Mouse (Mus musculus) stomach, embryonic 16.5 days (tissue): ENCODE results near the gene Cep68. TPM values are rescaled to one million over a fixed set of nuclear protein-coding genes. Genes with fewer than 3 reads are reported as not detected.
A peak's percentile ranks its signal among the peaks of the same experiment; 100 is the strongest.

Experiments
- ATAC-seq: fragments of 200-750 bp; cut with Nextera tagmentation; 2 replicates; pipeline ENCODE4 v1.8.0; 2017; ENCODE audit warnings: moderate number of reproducible peaks, moderate TSS enrichment; ENCODE audit not compliant: insufficient read depth, low FRiP score
- H3K27ac ChIP-seq: fragments of 300-500 bp; sonication (generic); 2 replicates; pipeline ENCODE4 v1.5.1; 2014; ENCODE audit warnings: low read length
- H3K27me3 ChIP-seq: fragments of 300-500 bp; sonication (generic); 2 replicates; pipeline ENCODE4 v1.6.1; 2014; ENCODE audit warnings: low read length, control low read depth, mixed read lengths; ENCODE audit not compliant: control insufficient read depth, insufficient read depth
- H3K36me3 ChIP-seq: fragments of 300-500 bp; sonication (generic); 2 replicates; pipeline ENCODE4 v1.6.1; 2014; ENCODE audit warnings: low read length; ENCODE audit not compliant: control insufficient read depth, insufficient read depth
- H3K4me1 ChIP-seq: fragments of 300-500 bp; sonication (generic); 2 replicates; pipeline ENCODE4 v1.6.1; 2014; ENCODE audit warnings: low read length, control low read depth, mixed read lengths; ENCODE audit not compliant: control insufficient read depth, insufficient read depth
- H3K4me2 ChIP-seq: fragments of 300-500 bp; sonication (generic); 2 replicates; pipeline ENCODE4 v1.6.1; 2014; ENCODE audit warnings: low read depth, low read length, mixed read lengths
- H3K4me3 ChIP-seq: fragments of 300-500 bp; sonication (generic); replicated peaks from 2 replicates; pipeline ENCODE4 v1.5.1; 2014; ENCODE audit warnings: mild to moderate bottlenecking, low read length
- H3K9ac ChIP-seq: fragments of 300-500 bp; sonication (generic); 2 replicates; pipeline ENCODE4 v1.6.1; 2014; ENCODE audit warnings: low read length
- H3K9me3 ChIP-seq: fragments of 300-500 bp; sonication (generic); replicated peaks from 2 replicates; pipeline ENCODE4 v1.6.1; 2016; ENCODE audit warnings: low read length, control low read depth; ENCODE audit not compliant: control insufficient read depth
- WGBS: fragments of 180-500 bp; shearing (Covaris S2); extraction: QIAGEN DNeasy Blood & Tissue Kit; methylation state at CpG from one replicate; pipeline ENCODE4 v1.1.7; 2014; 5-methylcytosine and 5-hydroxymethylcytosine counted together
- polyA plus RNA-seq: library from polyadenylated mRNA; unstranded; fragments of >200 nt; fragmentation: Nextera tagmentation; extraction: Ambion mirVana; gene quantifications from 2 replicates; pipeline ENCODE4 v1.2.1, GENCODE M21; 2015

The Cep68 gene
- polyA plus RNA-seq, 1 experiment from 2014 or later, result 25.6 TPM

DNA sequence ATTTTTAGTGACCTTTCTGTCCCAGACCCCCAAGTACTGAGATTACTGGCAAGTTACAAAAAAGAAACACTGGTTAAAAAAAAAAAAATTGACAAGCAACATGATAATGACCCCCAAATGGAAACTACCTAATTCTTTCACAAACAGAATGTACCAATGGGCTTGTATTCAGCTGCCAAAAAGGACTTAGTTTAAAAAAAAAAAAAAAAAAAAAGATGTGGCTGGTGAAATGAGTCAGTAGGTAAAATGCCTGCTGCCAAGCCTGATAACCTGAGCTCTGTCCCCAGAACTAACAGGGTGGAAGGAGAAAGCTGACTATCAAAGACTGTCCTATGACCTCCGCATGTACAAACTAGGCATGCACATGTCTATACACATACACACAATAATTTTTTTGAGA lies 32.0 kb downstream of the Cep68 start:
- no peak for ATAC-seq
- Histone ChIP-seq H3K27me3 (no peaks in the 10 kb centered on the region), H3K4me3 (no peak overlapping the region), H3K36me3 (peaks cover 28% of the 10 kb centered on the region), H3K4me1 (no peaks in the 10 kb centered on the region), H3K9ac (no peak overlapping the region), H3K27ac (no peak overlapping the region), H3K9me3 (no peaks in the 10 kb centered on the region), H3K4me2 (no peak overlapping the region)
- 94% methylated on average over 1 of the region's 1 CpGs for WGBS

- H3K27me3 ChIP-seq, result no peaks in the 10 kb centered on the region
- H3K9me3 ChIP-seq, result no peaks in the 10 kb centered on the region
- 85% methylated on average over 4 of the region's 4 CpGs for WGBS
- H3K27ac ChIP-seq, result no peak overlapping the region
- no peak overlapping the region for H3K9ac ChIP-seq
- H3K4me1 ChIP-seq, result no peaks in the 10 kb centered on the region
- H3K36me3 ChIP-seq, result peaks cover 28% of the 10 kb centered on the region
- no peak overlapping the region for H3K4me2 ChIP-seq
- ATAC-seq, result no peak
- no peak overlapping the region for H3K4me3 ChIP-seq
Observed at GRCm38 (mm10) chr11:20216415-20216814, 32.8 kb downstream of the Cep68 start.

GRCm38 (mm10) chr11:20214779-20215178 lies 34.5 kb downstream of the Cep68 start:
- no peak for ATAC-seq
- peaks cover 25% of the 10 kb centered on the region for H3K36me3 ChIP-seq
- H3K9me3 ChIP-seq, result no peaks in the 10 kb centered on the region
- 100% methylated on average over 1 of the region's 1 CpGs for WGBS
- H3K9ac ChIP-seq, result no peak overlapping the region
- peaks cover 4% of the 10 kb centered on the region for H3K4me1 ChIP-seq
- H3K27ac ChIP-seq, result no peak overlapping the region
- H3K4me2 ChIP-seq, result no peak overlapping the region
- no peak overlapping the region for H3K4me3 ChIP-seq
- no peaks in the 10 kb centered on the region for H3K27me3 ChIP-seq

- no peak overlapping the region for H3K9ac ChIP-seq
- H3K36me3 ChIP-seq, result peaks cover 20% of the 10 kb centered on the region
- H3K27me3 ChIP-seq, result no peaks in the 10 kb centered on the region
- 67% methylated on average over 2 of the region's 2 CpGs for WGBS
- H3K4me3 ChIP-seq, result no peak overlapping the region
- H3K9me3 ChIP-seq, result no peaks in the 10 kb centered on the region
- no peak overlapping the region for H3K4me2 ChIP-seq
- no peak overlapping the region for H3K27ac ChIP-seq
- peaks cover 7% of the 10 kb centered on the region for H3K4me1 ChIP-seq
- no peak for ATAC-seq
Observed at GRCm38 (mm10) chr11:20211838-20212237, 37.4 kb downstream of the Cep68 start.

GRCm38 (mm10) chr11:20207589-20207988 lies 41.6 kb downstream of the Cep68 start:
- Histone ChIP-seq H3K9ac (no peak overlapping the region), H3K36me3 (no peaks in the 10 kb centered on the region), H3K9me3 (no peaks in the 10 kb centered on the region), H3K4me1 (peaks cover 28% of the 10 kb centered on the region), H3K4me2 (no peak overlapping the region), H3K4me3 (no peak overlapping the region), H3K27me3 (no peaks in the 10 kb centered on the region), H3K27ac (no peak overlapping the region)
- ATAC-seq, result no peak
- WGBS, result 60% methylated on average over 2 of the region's 2 CpGs

- no peaks in the 10 kb centered on the region for H3K36me3 ChIP-seq
- no peak for ATAC-seq
- no peak overlapping the region for H3K27ac ChIP-seq
- 35% methylated on average over 2 of the region's 2 CpGs for WGBS
- H3K9ac ChIP-seq, result no peak overlapping the region
- H3K4me1 ChIP-seq, result peaks cover 28% of the 10 kb centered on the region
- no peaks in the 10 kb centered on the region for H3K9me3 ChIP-seq
- no peaks in the 10 kb centered on the region for H3K27me3 ChIP-seq
- no peak overlapping the region for H3K4me2 ChIP-seq
- H3K4me3 ChIP-seq, result no peak overlapping the region
Observed at GRCm38 (mm10) chr11:20206626-20207223, 42.5 kb downstream of the Cep68 start.

DNA sequence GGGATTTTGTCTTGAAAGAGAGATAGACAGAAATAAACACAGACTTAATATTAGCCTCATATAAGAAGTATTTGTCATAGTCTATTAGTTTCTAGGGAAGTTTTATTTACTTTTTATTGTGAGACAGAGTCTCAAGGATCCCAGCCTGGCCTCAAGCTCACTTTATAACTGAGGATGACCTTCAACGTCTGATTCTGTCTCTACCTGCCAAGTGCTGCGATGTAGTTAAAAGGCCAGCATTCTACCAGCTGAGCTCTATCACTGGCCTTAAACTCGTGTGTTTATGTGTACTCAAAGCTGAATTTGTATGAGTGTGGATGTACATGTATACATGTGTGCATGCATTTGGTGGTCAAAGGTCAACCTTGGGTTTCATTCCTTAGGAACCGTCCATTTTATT lies 43.7 kb downstream of the Cep68 start:
- H3K27me3 ChIP-seq, result no peaks in the 10 kb centered on the region
- H3K9ac ChIP-seq, result no peak overlapping the region
- H3K4me1 ChIP-seq, result peaks cover 25% of the 10 kb centered on the region
- H3K4me2 ChIP-seq, result no peak overlapping the region
- H3K36me3 ChIP-seq, result no peaks in the 10 kb centered on the region
- 49% methylated on average over 4 of the region's 4 CpGs for WGBS
- no peak overlapping the region for H3K4me3 ChIP-seq
- H3K27ac ChIP-seq, result 0 out of 2 replicates have a peak overlapping the region, but pooled peaks have one; percentile 21
- no peaks in the 10 kb centered on the region for H3K9me3 ChIP-seq
- ATAC-seq, result no peak

DNA sequence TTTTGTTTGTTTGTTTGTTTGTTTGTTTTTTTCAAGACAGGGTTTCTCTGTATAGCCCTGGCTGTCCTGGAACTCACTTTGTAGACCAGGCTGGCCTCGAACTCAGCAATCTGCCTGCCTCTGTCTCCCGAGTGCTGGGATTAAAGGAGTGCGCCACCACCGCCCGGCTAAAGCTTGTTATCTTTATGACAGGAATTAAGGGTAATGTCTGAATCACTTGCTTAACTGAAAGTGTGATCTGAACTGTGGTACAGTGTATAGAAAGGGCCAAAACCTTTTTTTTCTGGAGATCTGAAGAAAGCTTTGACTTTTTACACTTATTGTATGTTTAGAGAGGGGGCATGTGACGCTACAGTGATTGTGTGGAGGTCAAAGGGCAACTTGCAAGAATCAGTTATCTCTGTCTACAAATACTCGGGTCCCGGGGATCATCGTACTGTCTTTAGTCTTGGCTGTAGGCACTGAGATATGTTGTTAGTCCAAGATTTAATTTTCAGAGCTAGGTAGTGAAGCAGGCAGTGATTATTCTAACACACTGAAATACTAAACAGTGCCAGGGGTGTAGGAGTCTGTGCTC lies 44.3 kb downstream of the Cep68 start:
- Histone ChIP-seq H3K27me3 (no peaks in the 10 kb centered on the region), H3K4me3 (no peak overlapping the region), H3K9ac (no peak overlapping the region), H3K9me3 (no peaks in the 10 kb centered on the region), H3K4me2 (no peak overlapping the region), H3K27ac (0 out of 2 replicates have a peak overlapping the region, but pooled peaks have one; percentile 21), H3K36me3 (no peaks in the 10 kb centered on the region), H3K4me1 (peaks cover 24% of the 10 kb centered on the region)
- 48% methylated on average over 9 of the region's 9 CpGs for WGBS
- no peak for ATAC-seq

DNA sequence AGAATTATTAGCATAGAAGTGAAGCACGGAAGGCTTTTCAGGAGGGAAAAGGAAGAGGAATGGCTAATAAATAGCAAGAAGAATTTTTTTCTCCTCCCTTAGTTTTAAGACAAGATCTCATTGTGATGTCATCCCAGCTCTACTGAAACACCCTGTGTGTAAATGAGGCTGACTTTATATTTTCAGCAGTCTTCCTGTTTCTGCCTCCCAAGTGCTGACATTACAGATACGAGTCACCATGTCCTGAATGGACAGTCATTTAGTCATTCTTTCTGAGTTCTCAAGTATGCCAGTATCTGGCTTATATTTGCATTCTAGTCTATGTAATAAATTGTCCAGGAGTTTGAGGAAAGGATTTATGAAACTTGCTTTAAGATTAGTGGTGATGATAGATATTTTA lies 44.9 kb downstream of the Cep68 start:
- Histone ChIP-seq H3K4me3 (no peak overlapping the region), H3K9me3 (no peaks in the 10 kb centered on the region), H3K36me3 (no peaks in the 10 kb centered on the region), H3K27me3 (no peaks in the 10 kb centered on the region), H3K4me2 (0 out of 2 replicates have a peak overlapping the region, but pooled peaks have one; percentile 0), H3K9ac (no peak overlapping the region), H3K27ac (no peak overlapping the region), H3K4me1 (peaks cover 20% of the 10 kb centered on the region)
- WGBS, result 61% methylated on average over 2 of the region's 2 CpGs
- ATAC-seq, result no peak
